Mouse (Mus musculus): Measurements from ENCODE around the gene Vmo1. TPM values are rescaled to one million over a fixed set of nuclear protein-coding genes. Genes with fewer than 3 reads are reported as not detected.
"Not testable (repeated sequence)": the region's sequence is repeated elsewhere in the genome, so short reads cannot be mapped to it uniquely, and the experiment has no call there.

The Vmo1 gene
- polyA plus RNA-seq, 1 experiment from 2014 or later = 0.34 TPM

DNA sequence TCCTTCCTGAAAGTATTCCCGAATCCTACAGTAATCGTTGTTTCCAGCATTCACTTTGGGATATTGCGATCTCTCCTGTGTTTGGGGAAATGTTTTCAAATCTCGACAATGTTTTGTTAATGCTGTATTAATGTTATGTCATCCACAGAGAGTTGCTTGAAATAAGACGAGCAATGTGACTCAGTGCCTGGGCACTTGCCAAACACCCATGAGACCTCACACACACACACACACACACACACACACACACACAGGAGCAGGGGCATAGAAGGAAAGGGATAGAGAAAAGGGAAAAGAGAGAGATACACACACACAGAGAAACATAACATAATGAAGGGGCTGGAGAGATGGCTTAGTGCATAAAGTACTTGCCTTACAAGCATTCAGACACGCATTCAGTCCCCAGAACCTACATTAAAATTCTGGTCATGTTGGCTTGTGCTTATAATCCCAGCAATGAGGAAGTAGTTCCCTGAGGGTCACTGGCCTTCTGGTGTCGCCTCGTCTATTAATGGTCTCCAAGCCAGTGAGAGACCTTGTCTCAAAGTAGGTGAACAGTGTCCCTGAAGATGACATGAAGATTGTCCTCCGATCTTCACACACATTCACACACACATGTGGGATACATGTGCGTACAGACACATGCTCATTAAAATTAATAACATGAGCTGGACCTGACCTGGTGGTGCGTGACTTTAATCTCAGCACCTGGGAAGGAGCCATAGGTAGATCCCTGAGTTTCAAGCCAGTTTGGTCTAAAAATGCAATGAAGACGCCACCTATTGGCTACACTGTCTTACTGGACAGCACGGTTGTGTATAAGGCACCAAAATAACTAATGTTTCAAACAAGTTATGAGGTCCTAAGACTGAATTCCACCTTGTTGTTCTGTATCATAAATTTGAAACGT is 14.6 kb downstream of the Vmo1 start:
- no peaks in the 10 kb centered on the region for H3K27me3 ChIP-seq
- H3K4me1 ChIP-seq = no peaks in the 10 kb centered on the region
- H3K4me2 ChIP-seq (replicated peaks) = no peak overlapping the region
- no peaks in the 10 kb centered on the region for H3K9me3 ChIP-seq (replicated peaks)
- no peak for ATAC-seq (ENCODE audit: low FRiP score)
- no peak overlapping the region for H3K4me3 ChIP-seq
- no peaks in the 10 kb centered on the region for H3K36me3 ChIP-seq
- WGBS = 75% methylated on average over 14 of the region's 14 CpGs
- H3K27ac ChIP-seq = no peak overlapping the region
- H3K9ac ChIP-seq = no peak overlapping the region

- 85% methylated on average over 6 of the region's 6 CpGs for WGBS
- ATAC-seq (ENCODE audit: low FRiP score) = no peak
These were observed 24.7 kb downstream of the Vmo1 start for GRCm38 (mm10) chr11:70489684-70490083.

DNA sequence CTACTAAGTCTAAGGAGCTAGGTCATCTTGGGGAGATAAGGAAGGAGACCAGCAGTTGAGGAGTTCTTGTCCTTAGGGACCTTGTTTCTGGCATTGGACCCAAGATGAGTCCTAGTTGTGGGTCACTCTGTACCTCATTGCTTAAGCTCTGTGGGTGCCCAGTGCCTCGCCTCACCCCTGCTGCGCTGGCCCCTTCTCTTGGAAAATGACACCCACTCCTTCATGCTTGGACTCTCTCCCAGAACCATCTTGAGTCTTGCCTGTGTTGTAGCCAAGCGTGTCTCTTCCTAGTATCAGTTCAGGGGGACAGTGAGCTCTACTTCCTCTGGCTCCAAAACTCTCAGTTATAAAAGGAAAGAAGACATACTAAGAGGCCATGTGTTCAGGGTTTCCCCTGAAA is 25.3 kb downstream of the Vmo1 start:
- WGBS = 91% methylated on average over 3 of the region's 3 CpGs
- no peak for ATAC-seq (ENCODE audit: low FRiP score)
- Histone ChIP-seq H3K36me3 (no peaks in the 10 kb centered on the region), H3K27me3 (no peaks in the 10 kb centered on the region), H3K4me3 (no peak overlapping the region), H3K27ac (no peak overlapping the region), H3K9me3 (replicated peaks) (no peaks in the 10 kb centered on the region), H3K9ac (no peak overlapping the region), H3K4me2 (replicated peaks) (no peak overlapping the region), H3K4me1 (no peaks in the 10 kb centered on the region)

More at GRCm38 (mm10) chr11:70489684-70490083, 24.7 kb downstream of the Vmo1 start:
- no peak overlapping the region for H3K9ac ChIP-seq
- H3K4me3 ChIP-seq = no peak overlapping the region
- H3K36me3 ChIP-seq = no peaks in the 10 kb centered on the region
- H3K27ac ChIP-seq = no peak overlapping the region
- no peaks in the 10 kb centered on the region for H3K9me3 ChIP-seq (replicated peaks)
- no peaks in the 10 kb centered on the region for H3K27me3 ChIP-seq
- H3K4me2 ChIP-seq (replicated peaks) = no peak overlapping the region
- H3K4me1 ChIP-seq = no peaks in the 10 kb centered on the region

- Histone ChIP-seq H3K9me3 (replicated peaks) (no peaks in the 10 kb centered on the region), H3K36me3 (no peaks in the 10 kb centered on the region), H3K4me1 (no peaks in the 10 kb centered on the region), H3K27ac (no peak overlapping the region), H3K9ac (no peak overlapping the region), H3K27me3 (no peaks in the 10 kb centered on the region), H3K4me2 (replicated peaks) (no peak overlapping the region), H3K4me3 (no peak overlapping the region)
- 45% methylated on average over 4 of the region's 4 CpGs for WGBS
- ATAC-seq (ENCODE audit: low FRiP score) = no peak
These were observed 26.6 kb downstream of the Vmo1 start for GRCm38 (mm10) chr11:70487816-70488215.

DNA sequence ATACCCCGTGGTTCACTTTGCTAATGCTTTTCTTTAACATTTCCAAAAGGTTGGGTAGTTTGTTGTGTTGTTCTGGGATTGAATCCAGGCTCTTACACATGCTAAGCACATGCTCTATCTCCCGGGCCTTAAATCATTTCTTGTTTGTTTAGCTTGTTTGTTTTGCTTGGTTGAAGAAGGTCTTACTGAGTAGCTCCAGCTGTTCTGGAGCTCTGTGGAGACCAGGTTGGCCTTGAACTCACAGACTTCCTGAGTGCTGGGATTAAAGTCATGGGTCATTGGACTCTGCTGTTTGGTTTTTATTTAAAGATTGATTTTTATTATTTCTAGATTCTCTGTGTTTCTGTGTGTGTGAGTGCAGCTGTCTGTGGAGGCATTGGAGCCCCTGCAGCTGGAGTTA is 28.9 kb downstream of the Vmo1 start:
- H3K9ac ChIP-seq = no peak overlapping the region
- 64% methylated on average over 2 of the region's 2 CpGs for WGBS
- no peak overlapping the region for H3K4me3 ChIP-seq
- H3K27ac ChIP-seq = no peak overlapping the region
- H3K9me3 ChIP-seq (replicated peaks) = no peaks in the 10 kb centered on the region
- no peak overlapping the region for H3K4me2 ChIP-seq (replicated peaks)
- no peaks in the 10 kb centered on the region for H3K4me1 ChIP-seq
- H3K36me3 ChIP-seq = no peaks in the 10 kb centered on the region
- no peak for ATAC-seq (ENCODE audit: low FRiP score)
- H3K27me3 ChIP-seq = no peaks in the 10 kb centered on the region

DNA sequence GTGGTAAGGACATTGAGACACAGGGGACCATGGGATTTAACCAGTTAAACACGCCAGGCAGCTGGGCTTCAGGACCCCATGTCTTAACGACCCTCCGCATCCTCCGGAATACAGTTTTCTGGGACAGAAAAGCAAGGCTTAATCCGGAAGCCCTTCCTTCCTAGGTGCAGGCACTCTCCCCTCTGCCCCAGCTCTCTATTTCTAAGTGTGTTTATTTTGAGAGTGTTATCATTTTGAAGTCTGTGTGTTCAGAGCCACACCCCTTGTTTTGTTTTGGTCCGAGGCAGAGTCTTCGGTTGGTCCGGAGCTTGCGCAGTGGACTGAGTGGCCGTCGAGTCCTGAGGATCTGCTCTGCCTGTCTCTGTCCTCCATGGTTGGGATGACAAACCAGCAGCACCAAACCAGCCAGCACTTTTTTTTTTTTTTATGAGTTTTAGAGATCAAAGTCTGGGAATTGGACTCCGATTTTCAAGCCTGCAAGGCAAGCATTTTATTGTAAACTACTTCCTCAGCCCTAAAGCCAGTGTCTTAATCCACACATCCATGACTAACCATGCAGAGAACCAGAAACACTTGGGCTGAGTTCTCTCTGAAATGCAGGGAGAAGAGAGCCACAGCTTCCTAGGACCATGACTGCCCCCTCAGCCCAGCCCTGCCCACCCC is 39.4 kb downstream of the Vmo1 start:
- Histone ChIP-seq H3K4me1 (no peaks in the 10 kb centered on the region), H3K9ac (no peak overlapping the region), H3K27ac (no peak overlapping the region), H3K9me3 (replicated peaks) (no peaks in the 10 kb centered on the region), H3K4me3 (no peak overlapping the region), H3K27me3 (no peaks in the 10 kb centered on the region), H3K4me2 (replicated peaks) (no peak overlapping the region), H3K36me3 (no peaks in the 10 kb centered on the region)
- no peak for ATAC-seq (ENCODE audit: low FRiP score)
- WGBS = 80% methylated on average over 12 of the region's 12 CpGs

- H3K9ac ChIP-seq = not testable (repeated sequence)
These were observed 41.1 kb downstream of the Vmo1 start for GRCm38 (mm10) chr11:70473291-70473690.

DNA sequence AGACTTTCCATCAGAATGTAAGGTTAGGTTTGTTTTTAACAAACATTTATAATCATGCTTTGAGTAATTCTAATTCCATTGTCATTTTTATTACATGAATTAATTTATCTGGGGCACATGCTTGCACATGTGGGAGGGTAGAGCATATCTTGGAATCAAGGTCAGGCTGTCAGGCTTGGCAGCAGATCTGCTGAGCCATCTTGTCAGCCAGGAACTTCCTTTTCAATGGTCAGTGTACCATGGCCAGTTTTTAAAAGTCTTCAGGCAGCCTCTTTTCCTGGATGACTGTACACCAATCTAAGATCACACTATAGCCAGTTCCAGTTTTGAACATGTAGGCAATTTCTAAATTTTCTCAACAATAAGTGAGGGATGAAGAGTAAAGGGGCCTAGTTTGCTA is 41.7 kb downstream of the Vmo1 start:
- Histone ChIP-seq H3K4me2 (replicated peaks) (no peak overlapping the region), H3K4me3 (no peak overlapping the region), H3K27ac (no peak overlapping the region), H3K4me1 (no peaks in the 10 kb centered on the region), H3K36me3 (no peaks in the 10 kb centered on the region), H3K9ac (no peak overlapping the region), H3K27me3 (no peaks in the 10 kb centered on the region), H3K9me3 (replicated peaks) (no peaks in the 10 kb centered on the region)
- ATAC-seq (ENCODE audit: low FRiP score) = no peak

More at GRCm38 (mm10) chr11:70473291-70473690, 41.1 kb downstream of the Vmo1 start:
- ATAC-seq (ENCODE audit: low FRiP score); H3K4me3 ChIP-seq; H3K4me2 ChIP-seq (replicated peaks); H3K36me3 ChIP-seq; H3K27ac ChIP-seq; H3K27me3 ChIP-seq; H3K9me3 ChIP-seq (replicated peaks); H3K4me1 ChIP-seq: not testable (repeated sequence)
- WGBS = 88% methylated on average over 5 of the region's 5 CpGs

GRCm38 (mm10) chr11:70469764-70470163 is 44.7 kb downstream of the Vmo1 start:
- peaks cover 25% of the 10 kb centered on the region for H3K27me3 ChIP-seq
- no peak for ATAC-seq (ENCODE audit: low FRiP score)
- 87% methylated on average over 3 of the region's 3 CpGs for WGBS
- no peak overlapping the region for H3K4me3 ChIP-seq
- H3K9me3 ChIP-seq (replicated peaks) = no peaks in the 10 kb centered on the region
- H3K4me1 ChIP-seq = peaks cover 12% of the 10 kb centered on the region
- H3K9ac ChIP-seq = no peak overlapping the region
- H3K36me3 ChIP-seq = no peaks in the 10 kb centered on the region
- no peak overlapping the region for H3K27ac ChIP-seq
- no peak overlapping the region for H3K4me2 ChIP-seq (replicated peaks)

- no peak overlapping the region for H3K9ac ChIP-seq
- no peak overlapping the region for H3K4me2 ChIP-seq (replicated peaks)
- H3K36me3 ChIP-seq = no peaks in the 10 kb centered on the region
- no peak for ATAC-seq (ENCODE audit: low FRiP score)
- no peaks in the 10 kb centered on the region for H3K9me3 ChIP-seq (replicated peaks)
- H3K4me3 ChIP-seq = no peak overlapping the region
- H3K27me3 ChIP-seq = peaks cover 40% of the 10 kb centered on the region
- WGBS = 91% methylated on average over 5 of the region's 5 CpGs
- H3K4me1 ChIP-seq = peaks cover 12% of the 10 kb centered on the region
- H3K27ac ChIP-seq = no peak overlapping the region
These were observed 46.4 kb downstream of the Vmo1 start for GRCm38 (mm10) chr11:70467902-70468619.

GRCm38 (mm10) chr11:70465824-70466223 is 48.6 kb downstream of the Vmo1 start:
- peaks cover 55% of the 10 kb centered on the region for H3K27me3 ChIP-seq

GRCm38 (mm10) chr11:70465211-70465610 is 49.2 kb downstream of the Vmo1 start:
- H3K4me1 ChIP-seq = peaks cover 12% of the 10 kb centered on the region
- 0 out of 2 replicates have a peak overlapping the region, but pooled peaks have one; percentile 19 for H3K4me3 ChIP-seq
- no peak for ATAC-seq (ENCODE audit: low FRiP score)
- H3K4me2 ChIP-seq (replicated peaks) = peak overlapping the region; percentile 42
- H3K27me3 ChIP-seq = peaks cover 62% of the 10 kb centered on the region
- H3K27ac ChIP-seq = no peak overlapping the region
- H3K9ac ChIP-seq = no peak overlapping the region
- 22% methylated on average over 16 of the region's 16 CpGs for WGBS
- H3K9me3 ChIP-seq (replicated peaks) = no peaks in the 10 kb centered on the region
- no peaks in the 10 kb centered on the region for H3K36me3 ChIP-seq

More at GRCm38 (mm10) chr11:70465824-70466223, 48.6 kb downstream of the Vmo1 start:
- H3K9me3 ChIP-seq (replicated peaks) = no peaks in the 10 kb centered on the region
- peak overlapping the region; percentile 23; the same call in 1 of the 2 replicates for H3K9ac ChIP-seq
- peak overlapping the region; percentile 42 for H3K4me2 ChIP-seq (replicated peaks)
- no peak for ATAC-seq (ENCODE audit: low FRiP score)
- peaks cover 12% of the 10 kb centered on the region for H3K4me1 ChIP-seq
- H3K4me3 ChIP-seq = peak overlapping the region; percentile 19
- H3K27ac ChIP-seq = no peak overlapping the region
- H3K36me3 ChIP-seq = no peaks in the 10 kb centered on the region
- WGBS = 18% methylated on average over 23 of the region's 23 CpGs

All from hindbrain, embryonic 12.5 days (tissue).